Mouse (Mus musculus) megakaryocyte progenitor cell, adult 5-6 weeks (primary cell): ENCODE measurements around the gene Coro1c. TPM values are rescaled to one million over a fixed set of nuclear protein-coding genes. Genes with fewer than 3 reads are reported as not detected.

Experiments
- ATAC-seq: replicated peaks from 2 replicates; pipeline ENCODE4 v1.8.0; 2016; ENCODE audit warnings: mild to moderate bottlenecking, moderate TSS enrichment, inconsistent platforms; ENCODE audit not compliant: poor library complexity
- total RNA-seq, 2 experiments: library from RNA; stranded (forward) in 1 of 2; stranded (reverse) in 1 of 2; fragments of 157-497, 149-512 nt in 1 of 2; fragments of 200-1000 nt in 1 of 2; gene quantifications; 2 replicates each; pipeline versions ENCODE4 v1.2.3 to v1.2.4; 2015 to 2017

The Coro1c gene
- total RNA-seq (2015), result 59.7 and 63.9 TPM in 2 replicates
- 81.8 and 83.9 TPM in 2 replicates for total RNA-seq (2017)

GRCm38 (mm10) chr5:113908592-113909441 lies at the start of gene Coro1c:
Gene Coro1c, minus strand, starts transcription at chr5:113908758.
- peak; percentile 76 for ATAC-seq

GRCm38 (mm10) chr5:113956510-113956909 lies 48.0 kb upstream of the Coro1c start:
- ATAC-seq, result peak; percentile 62

DNA sequence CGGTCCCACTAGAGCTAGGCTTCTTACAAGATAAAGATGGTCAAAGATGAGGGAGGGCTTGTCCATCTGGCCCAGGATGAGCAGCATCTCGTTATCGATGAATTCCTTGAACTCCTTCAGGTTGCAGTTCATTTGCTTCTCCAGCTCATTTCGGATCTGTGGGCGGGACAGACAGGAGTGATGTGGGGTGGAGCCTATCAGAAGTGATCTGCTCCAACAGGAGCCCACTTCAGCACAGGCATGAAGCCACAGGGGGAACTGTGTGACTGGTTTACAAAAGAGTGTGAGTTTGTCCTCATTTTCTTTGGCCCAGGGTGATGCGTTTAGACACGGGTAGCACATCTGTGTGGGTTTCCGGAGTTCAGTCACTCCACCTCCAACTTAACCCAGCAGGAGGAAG lies 47.1 kb upstream of the Coro1c start:
- ATAC-seq, result no peak

- ATAC-seq, result no peak
These were observed 46.7 kb upstream of the Coro1c start for GRCm38 (mm10) chr5:113955281-113955680.

DNA sequence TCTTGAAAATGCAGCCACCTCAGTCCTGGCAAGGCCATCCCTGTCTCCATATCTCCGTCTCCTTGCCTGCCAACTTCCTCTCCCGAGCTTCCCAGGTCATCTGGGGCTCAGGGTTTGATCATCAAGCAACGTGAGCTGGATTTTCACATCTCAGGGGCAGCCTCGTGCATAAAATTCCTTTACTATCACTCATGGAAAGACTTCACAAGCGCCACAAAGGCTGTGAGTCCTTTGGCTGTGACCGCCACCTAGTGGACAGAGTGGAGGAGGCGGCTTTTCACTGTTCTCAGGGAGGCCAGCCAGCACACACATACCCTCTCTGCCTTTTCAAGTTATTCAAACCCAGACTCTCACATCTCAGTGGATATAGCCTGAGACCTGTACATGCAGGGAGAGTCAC lies 45.9 kb upstream of the Coro1c start:
- peak; percentile 61 for ATAC-seq

- ATAC-seq, result peak; percentile 40
These were observed 44.0 kb upstream of the Coro1c start for GRCm38 (mm10) chr5:113952519-113952918.

- ATAC-seq, result peak; percentile 63
These were observed 43.1 kb upstream of the Coro1c start for GRCm38 (mm10) chr5:113951693-113952071.

- ATAC-seq, result no peak
These were observed 42.5 kb upstream of the Coro1c start for GRCm38 (mm10) chr5:113950786-113951692.

- ATAC-seq, result no peak
These were observed 41.6 kb upstream of the Coro1c start for GRCm38 (mm10) chr5:113950133-113950532.

DNA sequence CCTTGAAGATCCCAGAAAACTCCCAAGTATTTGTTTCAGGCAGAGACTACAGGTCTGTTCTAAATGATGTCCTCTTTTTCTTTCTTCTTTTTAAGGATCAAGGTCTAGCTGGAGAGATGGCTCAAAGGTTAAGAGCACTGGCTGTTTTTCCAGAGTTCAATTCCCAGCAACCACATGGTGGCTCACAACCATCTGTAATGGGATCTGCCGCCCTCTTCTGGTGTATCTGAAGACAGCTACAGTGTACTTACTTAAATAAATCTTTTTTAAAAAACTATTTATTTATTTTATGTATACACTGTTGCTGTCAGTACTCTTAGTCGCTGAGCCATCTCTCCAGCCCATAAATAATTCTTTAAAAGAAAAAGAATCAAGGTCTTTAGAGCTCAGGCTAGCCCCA lies 38.7 kb upstream of the Coro1c start:
- ATAC-seq, result no peak

DNA sequence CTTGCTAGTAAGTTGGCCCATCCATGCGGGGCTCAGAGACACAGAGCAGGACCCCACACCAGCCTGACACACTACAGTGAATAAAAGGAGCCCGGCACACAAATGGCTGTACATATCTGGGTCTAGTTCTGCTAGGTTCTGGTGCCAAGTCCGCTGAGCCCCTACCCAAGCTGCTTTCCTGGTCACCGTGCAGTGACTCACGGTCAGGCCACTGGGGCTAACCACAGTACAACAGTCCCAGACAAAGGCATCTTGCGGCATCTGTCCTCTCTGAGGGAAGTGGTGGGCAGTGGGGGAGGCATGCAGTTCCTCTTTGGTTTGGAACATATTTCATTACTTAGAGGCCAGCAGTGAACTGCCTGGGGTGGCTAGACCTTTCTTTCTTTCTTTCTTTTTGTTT lies 36.6 kb upstream of the Coro1c start:
- ATAC-seq, result peak; percentile 92

- ATAC-seq, result no peak
These were observed 34.8 kb upstream of the Coro1c start for GRCm38 (mm10) chr5:113943328-113943727.

DNA sequence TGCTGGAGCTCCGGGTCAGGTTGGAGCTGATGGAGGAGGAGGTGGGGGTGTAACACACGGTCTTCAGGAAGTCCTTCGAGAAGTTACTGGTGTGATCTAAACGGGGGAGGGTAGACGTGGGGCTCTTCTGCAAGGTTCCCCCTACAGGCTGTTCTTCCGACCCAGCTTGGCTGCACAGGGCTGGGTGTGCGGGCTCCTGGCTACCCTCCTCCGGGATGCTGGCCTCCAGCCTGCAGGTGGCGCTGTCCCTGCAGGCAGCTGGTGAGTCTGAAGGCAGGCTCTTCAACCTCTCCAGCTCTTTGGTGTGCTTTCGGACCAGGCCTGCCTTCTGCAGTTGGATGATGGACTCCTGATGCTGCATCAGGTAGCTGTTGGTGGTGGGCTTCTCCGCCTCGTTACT lies 34.0 kb upstream of the Coro1c start:
- peak; percentile 50 for ATAC-seq

DNA sequence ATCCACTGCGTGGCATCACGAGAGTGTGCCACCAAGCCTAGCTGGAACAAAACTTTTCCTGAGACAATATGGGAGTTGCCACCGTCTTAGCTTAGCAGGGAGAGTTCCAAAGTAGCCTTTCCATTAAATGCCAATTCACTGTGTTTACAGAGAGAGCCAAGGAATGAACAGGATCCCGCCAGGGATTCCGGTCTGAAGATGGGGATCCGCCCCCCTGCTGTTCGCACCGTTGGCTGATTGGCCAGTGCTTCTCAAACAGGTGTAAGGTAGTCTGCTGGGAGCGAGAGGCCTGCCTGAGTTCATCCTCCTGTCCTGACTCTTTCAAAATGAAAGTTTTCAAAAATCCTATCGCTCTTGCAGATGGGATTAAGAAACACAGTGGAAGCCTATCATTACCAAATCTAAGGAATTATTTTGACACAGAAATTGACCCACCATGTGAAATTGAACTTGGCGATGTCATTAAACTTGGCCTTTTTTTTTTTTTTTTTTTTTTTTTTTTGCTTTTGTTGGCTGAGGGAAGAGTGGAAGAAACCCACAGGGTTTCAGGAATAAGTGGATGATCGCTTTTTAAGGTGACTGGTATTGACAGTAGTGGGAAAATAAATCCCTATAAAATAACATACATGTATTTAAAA lies 30.8 kb upstream of the Coro1c start:
- no peak for ATAC-seq

- ATAC-seq, result peak; percentile 66
These were observed 29.1 kb upstream of the Coro1c start for GRCm38 (mm10) chr5:113937650-113938049.

DNA sequence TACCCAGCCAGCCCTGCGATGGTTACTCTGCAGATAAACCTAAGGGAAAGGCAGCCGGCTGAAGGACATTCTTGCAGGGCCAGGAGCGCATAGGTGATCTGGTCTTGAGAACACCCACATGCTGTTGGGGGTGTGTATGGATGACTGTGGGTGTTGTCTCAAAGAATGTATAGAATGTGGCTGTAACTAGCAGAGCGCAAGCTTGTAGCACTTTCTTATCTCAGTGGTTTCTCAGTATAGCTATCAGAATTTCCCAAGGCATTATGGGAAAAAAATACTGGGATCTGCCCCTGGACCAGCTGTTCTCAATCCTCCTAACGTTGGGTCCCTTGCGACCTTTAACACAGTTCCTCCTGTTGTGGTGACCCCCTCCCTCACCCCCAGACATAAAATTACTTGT lies 25.3 kb upstream of the Coro1c start:
- no peak for ATAC-seq

DNA sequence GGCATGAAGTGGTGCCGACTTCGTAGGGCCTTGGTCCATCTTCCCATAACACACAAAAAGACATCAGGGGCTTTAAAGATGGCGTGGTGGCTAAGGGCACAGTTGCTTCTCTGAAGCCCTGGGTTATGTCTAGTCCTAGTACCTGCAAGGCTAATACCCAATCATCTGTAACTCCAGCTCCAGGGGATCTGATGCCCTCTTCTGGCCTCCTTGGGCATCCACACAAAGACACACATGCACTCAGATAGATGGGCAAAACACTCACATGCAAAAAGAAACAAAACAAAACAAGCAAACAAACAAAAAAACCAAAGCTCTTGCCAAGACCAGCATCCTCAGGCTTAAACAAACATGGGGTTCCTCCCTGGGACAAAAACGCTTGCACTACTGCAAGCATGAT lies 24.9 kb upstream of the Coro1c start:
- ATAC-seq, result no peak

GRCm38 (mm10) chr5:113932310-113932709 lies 23.8 kb upstream of the Coro1c start:
- ATAC-seq, result no peak

DNA sequence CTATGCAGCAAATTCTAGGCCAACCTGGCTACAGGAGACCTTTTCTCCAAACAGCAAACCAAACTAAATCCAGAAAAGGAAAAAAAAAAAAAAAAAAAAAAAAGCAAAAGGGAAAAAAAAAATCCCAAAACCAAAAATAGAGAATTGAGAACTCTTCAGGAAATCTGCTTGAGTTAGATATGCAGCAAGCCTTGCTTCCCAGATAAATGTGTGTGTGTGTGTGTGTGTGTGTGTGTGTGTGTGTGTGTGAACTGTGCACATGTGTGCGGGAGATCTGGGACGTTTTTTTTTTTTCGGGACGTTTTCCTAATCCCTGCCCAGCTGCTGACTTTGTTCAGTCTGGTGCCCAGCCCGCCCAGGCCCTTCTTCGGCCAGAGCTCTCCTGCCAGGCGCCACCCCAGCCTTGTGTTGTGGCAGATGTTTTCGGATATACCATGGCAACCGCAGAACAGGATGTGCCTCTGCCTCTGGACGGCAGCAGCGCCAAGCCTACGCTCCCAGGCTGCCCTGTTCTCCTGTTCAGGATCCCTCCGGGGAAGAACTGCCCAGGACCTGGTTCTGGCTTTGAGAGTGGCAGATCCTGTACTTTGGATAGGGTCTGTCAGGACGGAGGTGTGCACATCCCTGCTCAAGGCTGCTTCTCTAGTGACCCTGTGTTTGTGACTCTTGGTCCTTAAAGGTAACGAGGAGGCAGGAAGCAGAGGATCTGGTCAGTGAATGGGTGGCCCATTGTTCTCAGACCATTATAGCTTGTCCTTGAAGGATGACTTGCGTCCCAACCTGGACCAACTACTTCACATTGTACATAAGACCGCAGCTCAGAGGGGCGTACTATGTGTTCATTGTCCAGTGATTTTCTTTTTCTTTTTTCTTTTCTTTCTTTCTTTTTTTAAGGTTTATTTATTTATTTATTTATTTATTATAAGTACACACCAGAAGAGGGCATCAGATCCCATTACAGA lies 22.4 kb upstream of the Coro1c start:
- peak; percentile 83 for ATAC-seq
